Mouse (Mus musculus) CD4-positive naive resting alpha-beta T cell, adult 76 days (primary cell): ENCODE results near the gene Hist2h4. TPM values are rescaled to one million over a fixed set of nuclear protein-coding genes. Genes with fewer than 3 reads are reported as not detected.

ENCODE experiments used
- total RNA-seq: library from RNA; stranded (reverse); gene quantifications from one replicate; pipeline ENCODE4 v1.2.4, GENCODE M21; 2023

Hist2h4 gene
- total RNA-seq = 40.4 TPM

DNA sequence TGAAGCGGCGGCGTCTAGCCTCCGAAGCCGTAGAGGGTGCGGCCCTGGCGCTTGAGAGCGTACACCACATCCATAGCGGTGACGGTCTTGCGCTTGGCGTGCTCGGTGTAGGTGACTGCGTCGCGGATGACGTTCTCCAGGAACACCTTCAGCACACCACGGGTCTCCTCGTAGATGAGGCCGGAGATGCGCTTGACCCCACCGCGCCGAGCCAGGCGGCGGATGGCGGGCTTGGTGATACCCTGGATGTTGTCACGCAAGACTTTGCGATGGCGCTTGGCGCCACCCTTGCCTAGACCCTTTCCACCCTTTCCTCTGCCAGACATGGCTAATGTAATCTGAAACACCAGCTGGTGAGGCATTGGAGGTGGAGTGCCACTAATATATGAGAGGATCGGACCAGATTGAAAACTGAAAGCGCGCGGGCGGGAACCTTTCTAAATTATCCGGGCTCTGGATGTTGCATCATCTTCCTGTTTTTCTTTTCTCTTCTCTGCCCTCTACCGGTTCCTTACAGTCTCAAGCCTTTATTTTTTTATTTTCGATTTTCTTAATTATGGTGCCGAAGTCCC is at the start of gene Hist2h4:
Gene Hist2h4, minus strand, starts transcription at position 333 of the 572 bp plus-strand sequence.

DNA sequence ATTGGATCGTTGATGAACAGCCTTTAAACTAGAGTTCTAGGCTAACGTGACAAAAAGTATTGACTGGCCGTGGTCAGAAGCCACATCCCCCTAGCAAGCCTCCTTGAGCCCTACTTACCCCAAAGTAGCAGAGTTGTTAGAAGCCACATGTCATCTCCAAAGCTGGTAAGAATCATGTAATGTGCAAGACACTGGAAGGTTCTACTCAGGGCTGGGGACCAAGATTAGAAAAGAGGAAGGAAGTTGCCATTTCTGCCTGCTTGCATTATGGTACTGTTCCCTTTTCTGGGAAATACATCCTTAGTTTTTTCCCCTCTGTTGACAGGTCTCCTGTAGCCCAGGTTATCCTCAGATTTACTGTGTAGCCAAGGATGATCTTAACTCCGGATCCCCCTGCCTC is 30.7 kb upstream of the Hist2h4 start, which contains the start of gene Fcgr1:
Gene Fcgr1, minus strand, starts transcription at position 183 of the 400 bp plus-strand sequence.

GRCm38 (mm10) chr3:96269511-96270474 is 6.7 kb upstream of the Hist2h4 start, which contains the start of gene Hist2h2bb:
Gene Hist2h2bb (plus strand): TSS chr3:96269752.

DNA sequence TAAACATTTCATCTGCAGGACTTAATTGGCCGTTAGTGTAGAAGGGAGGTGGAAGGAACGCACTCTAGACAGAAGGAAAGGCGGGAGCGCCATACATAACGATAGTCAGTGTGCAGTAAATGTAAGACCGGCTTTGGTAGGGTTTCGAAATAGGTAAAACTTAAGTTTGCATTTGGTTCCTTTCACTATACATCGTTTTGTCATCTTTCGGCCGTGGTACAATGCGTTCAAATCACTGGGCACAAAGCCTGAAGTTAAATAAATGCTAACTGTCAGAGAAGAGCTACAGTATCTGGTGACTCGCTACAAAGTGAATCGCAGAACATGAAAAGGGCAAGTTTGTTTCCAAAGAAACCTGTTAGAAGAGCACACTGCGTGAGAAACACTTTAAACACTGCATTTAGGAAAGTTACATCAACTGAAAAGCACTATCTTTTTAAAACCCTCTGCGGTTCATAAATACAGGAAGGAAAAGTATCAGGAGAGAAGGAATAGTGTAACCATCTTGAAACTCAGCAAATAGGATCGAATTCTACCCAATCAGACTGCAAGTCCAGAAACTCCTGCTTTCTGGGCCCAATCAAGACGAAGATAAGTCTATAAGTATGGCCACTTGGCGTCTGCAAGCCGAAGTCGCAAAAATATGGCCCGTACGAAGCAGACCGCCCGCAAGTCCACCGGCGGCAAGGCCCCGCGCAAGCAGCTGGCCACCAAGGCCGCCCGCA is 5.1 kb upstream of the Hist2h4 start, which contains the start of gene Hist2h3b:
Gene Hist2h3b, plus strand, starts transcription at position 604 of the 725 bp plus-strand sequence.

GRCm38 (mm10) chr3:96246427-96246856 is 16.7 kb downstream of the Hist2h4 start, which contains the start of gene Hist2h3c1:
Gene Hist2h3c1 (plus strand): TSS chr3:96246685.

GRCm38 (mm10) chr3:96245003-96245886 is 17.9 kb downstream of the Hist2h4 start, which contains the start of gene Hist2h2aa1:
Gene Hist2h2aa1 (plus strand): TSS chr3:96245497.

DNA sequence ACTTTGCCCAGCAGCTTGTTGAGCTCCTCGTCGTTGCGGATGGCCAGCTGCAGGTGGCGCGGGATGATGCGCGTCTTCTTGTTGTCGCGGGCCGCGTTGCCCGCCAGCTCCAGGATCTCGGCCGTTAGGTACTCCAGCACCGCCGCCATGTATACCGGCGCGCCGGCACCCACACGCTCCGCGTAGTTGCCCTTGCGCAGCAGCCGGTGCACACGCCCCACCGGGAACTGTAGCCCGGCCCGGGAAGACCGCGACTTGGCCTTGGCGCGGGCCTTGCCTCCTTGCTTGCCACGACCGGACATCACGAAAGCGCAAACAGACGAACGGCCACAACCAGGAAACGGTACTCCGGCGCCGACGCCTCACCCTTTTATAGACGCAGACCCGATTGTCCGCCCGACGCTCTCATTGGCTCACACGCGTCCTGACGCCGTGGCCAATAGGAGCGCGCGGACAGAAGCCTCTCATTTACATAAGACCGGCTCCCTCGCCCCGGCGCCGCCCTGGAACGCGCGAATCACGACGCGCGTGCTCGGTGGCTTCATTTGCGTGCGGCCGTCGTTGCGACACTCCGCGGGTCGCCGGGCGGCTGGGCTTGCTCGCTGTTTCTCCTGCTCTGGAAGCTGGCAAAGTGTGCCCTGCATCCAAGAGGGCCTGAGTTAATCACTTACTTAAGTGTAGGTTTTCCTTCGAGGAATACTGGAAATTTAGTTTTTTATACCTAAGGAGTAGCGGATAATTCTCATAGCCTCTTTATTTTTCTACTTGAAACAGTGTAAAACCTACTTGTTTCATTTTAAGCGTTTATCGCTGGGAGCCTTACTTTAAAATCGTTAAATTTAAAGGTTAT is 22.9 kb downstream of the Hist2h4 start, which contains the start of gene Hist2h2aa2:
Gene Hist2h2aa2, minus strand, starts transcription at position 328 of the 850 bp plus-strand sequence.

DNA sequence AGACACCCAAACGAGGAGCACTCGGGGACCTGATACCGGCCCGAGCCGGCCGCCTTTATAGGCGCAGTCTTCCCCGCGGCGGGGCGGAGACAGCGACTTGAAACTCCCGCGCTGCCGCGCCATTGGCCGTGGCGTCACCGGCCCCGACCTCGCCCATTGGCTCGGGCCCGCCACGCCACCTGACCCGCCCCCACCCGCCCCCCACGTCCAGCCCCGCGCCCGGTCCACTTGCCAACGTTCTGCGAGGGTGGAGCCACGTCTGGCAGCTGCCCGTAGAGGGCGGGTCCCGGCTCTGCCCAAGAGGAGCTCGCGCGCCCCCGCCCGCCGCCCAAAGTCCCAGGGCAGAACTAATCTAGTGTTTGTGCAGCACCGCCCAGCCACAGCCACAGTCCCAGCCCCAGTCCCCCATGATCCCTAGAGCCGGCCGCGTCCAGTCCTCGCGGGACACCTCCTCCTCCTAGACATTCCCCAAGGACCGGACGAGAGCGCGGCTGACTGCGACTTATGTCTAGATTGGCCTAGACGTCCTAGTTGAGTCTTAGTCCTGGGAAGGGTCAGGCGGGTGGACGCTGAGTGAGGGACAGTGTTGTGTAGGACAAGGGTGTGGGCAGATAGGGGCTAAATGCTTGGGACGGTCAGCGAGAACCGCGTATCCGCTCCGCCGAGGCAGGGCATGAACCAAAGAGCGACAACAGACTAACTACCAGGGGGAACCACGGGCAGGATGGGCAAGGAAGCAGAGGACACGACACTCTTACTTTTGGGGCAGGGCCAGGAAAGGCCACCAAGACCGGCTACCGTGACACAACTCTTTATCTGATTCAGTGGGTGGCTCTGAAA is 23.9 kb downstream of the Hist2h4 start, which contains the start of gene Hist2h3c2:
Gene Hist2h3c2, minus strand, starts transcription at position 174 of the 840 bp plus-strand sequence.

GRCm38 (mm10) chr3:96220765-96221639 is 42.1 kb downstream of the Hist2h4 start, which contains the start of the genes Hist2h2ac and Hist2h2be:
Gene Hist2h2ac (minus strand): TSS chr3:96220880.
Gene Hist2h2be (plus strand): TSS chr3:96221119.

DNA sequence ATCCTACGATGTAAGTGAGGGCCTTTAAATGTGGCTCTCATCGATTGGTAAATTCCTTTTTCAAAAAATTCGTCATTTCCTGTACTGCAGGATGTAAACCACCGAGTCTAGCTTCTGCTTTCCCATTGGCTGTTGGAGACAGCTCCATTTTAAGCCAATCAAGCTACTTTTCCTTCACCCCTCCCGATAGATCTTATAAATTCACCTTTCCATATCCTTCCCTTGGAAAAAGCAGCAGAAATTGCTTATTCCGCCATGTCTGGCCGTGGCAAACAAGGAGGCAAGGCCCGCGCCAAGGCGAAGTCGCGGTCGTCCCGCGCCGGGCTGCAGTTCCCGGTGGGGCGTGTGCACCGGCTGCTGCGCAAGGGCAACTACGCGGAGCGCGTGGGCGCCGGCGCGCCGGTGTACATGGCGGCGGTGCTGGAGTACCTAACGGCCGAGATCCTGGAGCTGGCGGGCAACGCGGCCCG is 43.4 kb downstream of the Hist2h4 start, which contains the start of the genes Bola1 and Hist2h2ab:
Gene Bola1, minus strand, starts transcription at position 49 of the 470 bp plus-strand sequence.
Gene Hist2h2ab, plus strand, starts transcription at position 205 of the 470 bp plus-strand sequence.

Other genes starting within 250 kb of the Hist2h4 start
- 8.5 TPM for gene Vps45, start 204.8 kb downstream of the Hist2h4 start, total RNA-seq
- gene Otud7b, start 158.8 kb downstream of the Hist2h4 start, total RNA-seq = 19.3 TPM
- gene Mtmr11, start 101.3 kb downstream of the Hist2h4 start, total RNA-seq = 1.2 TPM
- 76.3 TPM for gene Sf3b4, start 91.0 kb downstream of the Hist2h4 start, total RNA-seq
- gene Sv2a, start 82.2 kb downstream of the Hist2h4 start, total RNA-seq = 2.8 TPM
- gene Bola1, start 43.6 kb downstream of the Hist2h4 start, total RNA-seq = 10.7 TPM
- gene Hist2h2ab, start 43.4 kb downstream of the Hist2h4 start, total RNA-seq = 2.6 TPM
- gene Hist2h2ac, start 42.4 kb downstream of the Hist2h4 start, total RNA-seq = 40.6 TPM
- gene Hist2h2be, start 42.2 kb downstream of the Hist2h4 start, total RNA-seq = 4.1 TPM
- gene Hist2h3c2, start 24.2 kb downstream of the Hist2h4 start, total RNA-seq = 5.0 TPM
- 344 TPM for gene Hist2h2aa2, start 23.0 kb downstream of the Hist2h4 start, total RNA-seq
- gene Hist2h2aa1, start 17.8 kb downstream of the Hist2h4 start, total RNA-seq = 4.9 TPM
- gene Hist2h3c1, start 16.6 kb downstream of the Hist2h4 start, total RNA-seq = not detected
- gene Hist2h3b, start 5.3 kb upstream of the Hist2h4 start, total RNA-seq = 102 TPM
- 149 TPM for gene Hist2h2bb, start 6.4 kb upstream of the Hist2h4 start, total RNA-seq
- 0.38 TPM for gene Fcgr1, start 30.7 kb upstream of the Hist2h4 start, total RNA-seq
- gene BC107364, start 189.0 kb upstream of the Hist2h4 start, total RNA-seq = not detected